Mouse (Mus musculus): ENCODE results near the gene Klf5. TPM values are rescaled to one million over a fixed set of nuclear protein-coding genes. Genes with fewer than 3 reads are reported as not detected.

Klf5 gene
- total RNA-seq, 1 experiment from 2014 or later: 6.9 TPM

Other genes with a start within 250 kb of the Klf5 start
- gene Pibf1, start 199.3 kb upstream of the Klf5 start, total RNA-seq (2021): 10.8 and 13.8 TPM in 2 replicates
- 21.2 and 24.9 TPM in 2 replicates for gene Dis3, start 198.9 kb upstream of the Klf5 start, total RNA-seq (2021)

Measured in adrenal gland, postnatal 25 days (tissue).